Mouse (Mus musculus): Measurements from ENCODE around the gene Stk10.
A peak's percentile ranks its signal among the peaks of the same experiment; 100 is the strongest.

The Stk10 gene

GRCm38 (mm10) chr11:32632671-32633070, 99.6 kb downstream of the Stk10 start:
- no peak for DNase-seq (ENCODE audit: low spot score)

DNA sequence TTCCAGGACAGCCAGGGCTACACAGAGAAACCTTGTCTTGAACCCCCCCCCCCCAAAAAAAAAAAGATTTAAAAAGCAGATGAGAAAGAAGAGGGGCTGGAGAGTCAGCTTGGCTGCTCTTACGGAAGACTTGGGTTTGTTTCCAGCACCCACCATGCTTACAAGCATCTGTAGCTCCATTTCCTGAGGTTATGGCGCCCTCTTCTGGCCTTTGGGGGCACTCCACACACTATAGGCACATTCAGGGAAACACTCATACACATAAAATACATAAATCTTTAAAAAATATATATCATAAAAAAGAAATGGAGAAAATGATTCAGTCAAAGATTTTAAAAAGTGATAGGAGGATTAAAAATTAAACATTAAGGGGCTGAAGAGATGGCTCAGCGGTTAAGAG, 100.4 kb downstream of the Stk10 start:
- no peak for DNase-seq (ENCODE audit: low spot score)

- no peak for DNase-seq (ENCODE audit: low spot score)
Measured at GRCm38 (mm10) chr11:32634143-32634542, 101.0 kb downstream of the Stk10 start.

DNA sequence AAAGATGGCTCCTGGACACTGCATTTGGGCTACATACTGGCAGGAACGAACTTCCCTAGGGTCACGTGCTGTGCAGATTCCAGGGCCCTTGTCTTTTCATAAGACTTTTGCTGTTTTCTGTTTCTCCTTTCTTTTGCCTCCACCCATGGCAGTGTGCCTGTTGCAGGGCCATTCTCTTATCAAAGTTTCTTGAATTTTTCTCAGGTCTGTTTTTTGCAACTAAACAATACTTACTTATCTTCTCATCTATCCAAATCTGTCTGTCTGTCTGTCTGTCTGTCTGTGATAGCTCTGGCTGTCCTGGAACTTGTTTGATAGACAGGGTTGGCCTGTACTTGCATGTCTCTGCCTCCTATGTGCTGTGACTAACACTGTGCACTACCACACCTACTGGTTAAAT, 101.7 kb downstream of the Stk10 start:
- no peak for DNase-seq (ENCODE audit: low spot score)

DNA sequence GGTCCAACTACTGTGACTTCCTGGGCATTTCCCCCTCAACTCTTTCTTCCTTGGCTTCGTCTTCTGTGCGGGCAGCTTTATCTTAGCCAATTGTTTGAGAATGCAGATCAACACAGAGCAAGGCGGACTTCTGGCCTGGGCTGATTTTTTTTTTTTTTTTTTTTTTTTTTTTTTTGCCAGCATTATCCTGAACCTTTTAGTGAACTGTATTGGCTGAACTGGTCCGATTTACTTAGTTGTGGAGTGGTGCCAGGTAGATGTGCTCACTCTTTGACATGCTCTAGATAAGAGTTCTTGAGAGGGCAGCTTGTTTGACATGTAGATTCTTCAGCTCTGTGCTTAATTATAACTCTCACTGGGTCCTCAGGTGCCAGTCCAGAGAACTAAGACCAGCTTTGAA, 103.2 kb downstream of the Stk10 start:
- no peak for DNase-seq (ENCODE audit: low spot score)

DNA sequence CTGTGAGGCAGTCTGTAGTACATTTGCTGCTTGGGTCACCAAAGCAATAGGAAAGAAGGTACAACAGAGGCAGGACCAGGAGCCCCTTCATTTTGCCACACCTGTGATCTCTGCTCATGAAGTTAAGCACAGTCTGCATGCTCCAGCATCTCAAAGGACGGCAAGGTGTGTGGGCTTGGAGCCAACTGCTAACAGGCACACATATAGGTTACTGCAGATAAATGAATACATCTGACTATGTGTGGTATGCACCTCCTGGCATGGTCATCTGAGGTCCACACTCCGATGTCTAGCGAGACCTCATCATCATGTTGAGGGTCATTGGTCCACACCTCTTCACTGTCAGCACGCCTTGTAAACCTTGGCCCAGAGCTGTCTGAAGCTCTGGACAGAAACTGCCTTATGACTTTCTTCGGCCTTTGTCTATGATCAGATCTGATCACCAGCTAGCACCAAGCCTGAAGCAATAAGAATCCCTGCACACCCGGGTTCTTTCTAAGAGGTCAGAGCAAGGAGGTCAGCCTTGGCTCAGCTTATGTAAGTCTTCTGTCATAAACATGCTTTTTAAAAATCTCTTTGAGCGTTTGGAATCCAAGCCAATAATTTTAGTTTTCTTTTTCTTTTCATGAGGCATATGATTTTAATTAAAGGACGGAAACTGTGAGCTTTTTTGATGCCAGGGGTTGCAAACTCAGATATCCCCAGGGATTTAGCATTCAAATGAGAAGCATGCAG, 105.6 kb downstream of the Stk10 start:
- DNase-seq (ENCODE audit: low spot score), result no peak

- DNase-seq (ENCODE audit: low spot score), result no peak
Measured at GRCm38 (mm10) chr11:32640617-32641016, 107.5 kb downstream of the Stk10 start.

- peak; percentile 97 for DNase-seq (ENCODE audit: low spot score)
Measured at GRCm38 (mm10) chr11:32642249-32642876, 109.3 kb downstream of the Stk10 start, which contains the start of gene Fbxw11. Gene Fbxw11 (plus strand): TSS chr11:32642724.

- peak; percentile 47 for DNase-seq (ENCODE audit: low spot score)
Measured at GRCm38 (mm10) chr11:32642899-32643886, 110.1 kb downstream of the Stk10 start.

DNA sequence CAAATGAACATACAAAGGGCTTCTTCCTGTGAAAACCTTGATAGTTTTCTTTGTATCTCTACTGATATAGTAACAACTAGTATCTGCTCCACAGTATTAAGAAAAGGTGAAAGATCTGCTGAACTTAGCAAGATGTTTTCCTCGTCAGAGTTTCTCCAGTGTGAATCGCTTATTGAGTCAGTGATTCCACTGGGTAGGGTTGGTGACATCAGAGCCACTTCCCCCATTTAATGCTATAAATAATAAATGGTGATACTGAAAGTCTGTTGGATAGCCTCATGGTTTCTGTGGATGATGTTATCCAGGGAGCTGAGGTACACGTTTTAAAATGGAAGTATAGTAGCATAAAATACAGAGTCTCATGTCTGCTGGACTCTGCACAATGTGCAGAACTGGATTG, 110.9 kb downstream of the Stk10 start:
- no peak for DNase-seq (ENCODE audit: low spot score)

DNA sequence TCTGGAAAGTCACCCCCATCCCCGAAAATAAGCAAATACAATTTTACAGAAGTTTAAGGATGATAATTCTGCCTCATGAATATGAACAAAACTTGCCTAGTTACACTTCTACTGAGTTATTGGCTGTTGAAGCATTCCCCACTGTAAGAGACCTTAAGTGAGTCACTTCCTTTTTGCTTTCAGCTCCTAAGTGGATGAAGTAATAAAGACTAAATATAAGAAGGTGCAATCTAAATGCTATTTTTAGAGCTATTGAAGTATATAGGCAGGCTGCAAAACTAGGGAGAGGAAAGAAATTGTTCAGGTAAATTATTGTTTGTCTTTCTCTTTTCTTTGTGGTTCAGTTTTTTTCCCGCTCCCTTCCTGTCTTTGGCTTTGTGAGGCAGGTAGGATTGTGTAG, 114.2 kb downstream of the Stk10 start:
- no peak for DNase-seq (ENCODE audit: low spot score)

GRCm38 (mm10) chr11:32650236-32650749, 117.2 kb downstream of the Stk10 start:
- no peak for DNase-seq (ENCODE audit: low spot score)

DNA sequence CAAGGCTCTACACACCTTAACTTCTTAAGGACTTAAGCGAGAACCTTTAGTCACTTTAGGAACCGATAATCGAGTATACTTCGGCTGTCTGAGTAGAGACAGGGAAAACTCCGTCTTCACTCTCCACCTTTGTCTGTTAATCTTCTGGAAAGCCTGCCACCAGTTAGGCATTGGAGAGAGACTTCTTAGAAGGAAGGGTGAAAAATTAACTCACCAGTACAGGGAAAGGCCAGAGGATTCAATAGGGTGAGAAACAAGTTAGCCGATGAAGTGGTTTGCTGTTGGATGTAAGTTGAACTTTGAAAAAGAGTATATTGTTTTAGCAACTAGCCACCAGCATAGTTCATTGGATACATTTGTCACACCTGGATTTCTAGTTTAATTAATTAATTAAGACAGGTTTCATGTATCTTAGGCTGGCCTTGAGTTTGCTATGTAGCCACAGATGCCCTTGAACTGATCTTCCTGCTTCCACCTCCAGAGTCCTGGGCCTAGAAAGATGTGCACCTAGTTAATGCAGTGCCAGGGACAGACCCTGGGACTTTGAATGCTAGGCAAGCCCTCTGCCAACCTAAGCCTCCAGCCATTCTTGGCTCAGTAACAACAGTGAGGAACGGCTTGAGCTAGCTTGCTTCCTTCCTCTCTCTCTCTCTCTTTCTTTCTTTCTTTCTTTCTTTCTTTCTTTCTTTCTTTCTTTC, 117.9 kb downstream of the Stk10 start:
- no peak for DNase-seq (ENCODE audit: low spot score)

DNA sequence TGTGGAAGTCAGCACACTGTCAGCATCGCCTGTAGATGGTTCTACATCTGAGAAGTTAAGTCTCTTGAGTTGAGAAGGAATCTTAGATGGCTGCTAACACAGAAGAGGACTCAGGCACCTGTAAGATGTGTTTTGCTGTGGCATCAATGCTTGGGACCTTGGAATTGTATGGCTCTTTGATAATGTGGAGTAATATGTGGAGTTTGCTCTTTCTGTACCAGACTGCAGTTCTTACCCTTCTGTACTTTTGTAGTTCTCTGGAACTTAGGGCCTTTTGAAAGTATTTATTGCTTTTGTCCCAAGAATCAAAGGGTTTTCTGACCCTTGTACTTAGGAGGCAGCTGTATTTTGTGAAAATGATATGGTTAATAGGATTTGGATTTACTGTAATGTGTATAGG, 118.6 kb downstream of the Stk10 start:
- no peak for DNase-seq (ENCODE audit: low spot score)

DNA sequence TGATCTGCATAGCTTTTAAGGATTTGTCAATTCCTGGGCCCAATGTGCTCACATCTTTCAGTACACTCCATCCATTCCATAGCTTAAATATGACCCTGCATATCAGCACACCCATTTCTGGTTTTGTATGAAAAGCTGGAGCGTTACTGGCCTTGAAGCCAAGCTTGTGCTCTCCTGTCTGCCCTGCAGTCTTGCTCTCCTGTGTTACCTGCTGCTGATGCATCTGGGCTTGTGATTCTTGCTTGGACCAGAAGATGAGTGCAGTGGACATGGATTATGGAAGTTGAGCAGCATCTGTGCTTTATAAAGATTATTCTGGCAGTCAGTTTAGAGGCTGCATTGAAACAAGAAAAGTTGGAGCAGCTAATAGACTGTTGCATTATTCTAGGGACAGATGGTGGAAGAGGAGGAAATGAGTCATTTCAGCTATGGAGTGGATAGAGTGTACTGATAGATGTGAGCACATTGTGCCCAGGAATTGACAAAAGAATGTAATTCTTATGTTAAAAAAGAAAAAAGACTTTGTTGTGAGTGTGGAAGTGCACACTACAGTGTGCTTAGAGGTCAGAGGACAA, 129.1 kb downstream of the Stk10 start:
- no peak for DNase-seq (ENCODE audit: low spot score)

DNA sequence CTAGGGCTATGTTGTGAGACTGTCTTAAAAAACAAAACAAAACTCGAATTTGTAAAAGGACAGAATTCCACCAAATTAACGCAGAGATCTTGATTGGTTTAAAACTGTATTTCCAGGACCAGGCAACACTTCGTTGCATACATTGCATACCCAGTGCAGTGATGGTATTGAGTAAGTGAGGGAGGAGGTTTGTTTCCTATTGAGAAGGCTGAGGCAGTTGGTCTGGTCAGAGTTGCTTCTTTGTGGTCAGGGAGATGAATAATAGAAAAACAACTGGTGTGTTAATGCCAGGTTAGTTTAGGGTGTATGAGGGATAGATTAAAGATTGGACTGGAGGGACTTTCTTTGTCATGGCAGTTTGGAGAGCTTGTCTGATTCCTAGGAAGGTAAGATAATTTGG, 132.5 kb downstream of the Stk10 start:
- no peak for DNase-seq (ENCODE audit: low spot score)

- no peak for DNase-seq (ENCODE audit: low spot score)
Measured at GRCm38 (mm10) chr11:32666983-32667382, 133.9 kb downstream of the Stk10 start.

DNA sequence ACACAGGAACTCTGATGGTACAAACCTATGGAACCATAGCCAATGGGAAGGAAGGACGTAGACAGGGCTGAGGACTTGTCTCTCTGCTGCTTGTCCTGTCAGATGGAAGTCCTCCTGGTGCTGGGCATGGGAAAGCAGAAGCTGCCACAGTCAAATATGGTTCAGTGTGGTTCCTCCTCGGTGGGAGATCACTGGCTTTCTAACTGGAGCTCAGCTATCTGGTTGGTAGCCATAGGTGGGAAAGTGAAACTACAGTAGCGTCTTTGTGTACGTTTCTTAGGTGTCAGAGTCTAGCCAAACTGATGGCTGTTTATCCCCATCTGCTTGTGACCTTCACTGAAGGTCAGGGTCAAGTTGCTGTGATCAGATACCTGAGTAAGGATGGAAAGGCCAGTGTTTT, 138.4 kb downstream of the Stk10 start:
- no peak for DNase-seq (ENCODE audit: low spot score)
